Mouse (Mus musculus) erythroblast, adult 5-6 weeks (primary cell): Measurements from ENCODE around the gene Il3. TPM values are rescaled to one million over a fixed set of nuclear protein-coding genes. Genes with fewer than 3 reads are reported as not detected.

Experiments used
- ATAC-seq: replicated peaks from 2 replicates; pipeline ENCODE4 v1.8.0; 2016; ENCODE audit warnings: moderate number of reproducible peaks, mild to moderate bottlenecking, moderate TSS enrichment, inconsistent platforms; ENCODE audit not compliant: poor library complexity, low FRiP score, severe bottlenecking
- total RNA-seq, 2 experiments: library from RNA; stranded (forward) in 1 of 2; stranded (reverse) in 1 of 2; fragments of 150-400 nt in 1 of 2; fragments of 200-764, 138-1000 nt in 1 of 2; gene quantifications; 2 replicates each; pipeline versions ENCODE4 v1.2.3 to v1.2.4; 2015 to 2017; ENCODE audit warnings: low replicate concordance in 2 of 2

Gene Il3
- total RNA-seq, 2 experiments from 2014 or later = not detected

GRCm38 (mm10) chr11:54219903-54220740, 47.0 kb downstream of the Il3 start:
- no peak for ATAC-seq

GRCm38 (mm10) chr11:54219191-54219590, 47.9 kb downstream of the Il3 start:
- ATAC-seq = no peak

- ATAC-seq = no peak
These were observed 49.7 kb downstream of the Il3 start for GRCm38 (mm10) chr11:54217384-54217783.

GRCm38 (mm10) chr11:54216091-54216490, 51.0 kb downstream of the Il3 start:
- no peak for ATAC-seq

Other genes with a start within 250 kb of the Il3 start
- 154 and 157 TPM in 2 replicates for gene Slc22a4, start 239.2 kb downstream of the Il3 start, total RNA-seq (2015; ENCODE audit: low replicate concordance)
- gene Slc22a4, start 239.2 kb downstream of the Il3 start, total RNA-seq (2017; ENCODE audit: low replicate concordance) = 202 and 262 TPM in 2 replicates
- gene Pdlim4, start 198.3 kb downstream of the Il3 start, total RNA-seq (2015; ENCODE audit: low replicate concordance) = 2.1 and 15.6 TPM in 2 replicates
- 0.56 TPM in 1 of 2 replicates, not detected in the other for gene Pdlim4, start 198.3 kb downstream of the Il3 start, total RNA-seq (2017; ENCODE audit: low replicate concordance)
- 0.84 TPM in 1 of 2 replicates, not detected in the other for gene P4ha2, start 167.2 kb downstream of the Il3 start, total RNA-seq (2015; ENCODE audit: low replicate concordance)
- gene P4ha2, start 167.2 kb downstream of the Il3 start, total RNA-seq (2017; ENCODE audit: low replicate concordance) = 0.84 TPM in 1 of 2 replicates, not detected in the other
- gene Csf2, start 17.6 kb downstream of the Il3 start, total RNA-seq (2015; ENCODE audit: low replicate concordance) = not detected in 2 replicates
- gene Csf2, start 17.6 kb downstream of the Il3 start, total RNA-seq (2017; ENCODE audit: low replicate concordance) = not detected in 2 replicates
- 1.3 TPM in 1 of 2 replicates, not detected in the other for gene Acsl6, start 36.5 kb upstream of the Il3 start, total RNA-seq (2015; ENCODE audit: low replicate concordance)
- gene Acsl6, start 36.5 kb upstream of the Il3 start, total RNA-seq (2017; ENCODE audit: low replicate concordance) = 0.84 and 3.2 TPM in 2 replicates
- not detected in 2 replicates for gene Meikin, start 103.4 kb upstream of the Il3 start, total RNA-seq (2015; ENCODE audit: low replicate concordance)
- gene Meikin, start 103.4 kb upstream of the Il3 start, total RNA-seq (2017; ENCODE audit: low replicate concordance) = not detected in 2 replicates
- 8.4 and 12.1 TPM in 2 replicates for gene Fnip1, start 170.9 kb upstream of the Il3 start, total RNA-seq (2015; ENCODE audit: low replicate concordance)
- gene Fnip1, start 170.9 kb upstream of the Il3 start, total RNA-seq (2017; ENCODE audit: low replicate concordance) = 9.2 and 13.0 TPM in 2 replicates